Mouse (Mus musculus): Measurements from ENCODE around the gene Bcl2l1.

GRCm38 (mm10) chr2:152820369-152820768, 11.2 kb downstream of the Bcl2l1 start:
- TF ChIP-seq CTCF (IDR thresholded peaks at IDR 0.05; ENCODE audit: borderline replicate concordance, insufficient read depth, low read depth, low read length) = no peak
- TF ChIP-seq POLR2A (IDR thresholded peaks at IDR 0.05; ENCODE audit: borderline replicate concordance, insufficient read depth, low read length) = no peak
